Mouse (Mus musculus) limb, embryonic 10.5 days (tissue): ENCODE measurements around the gene Ykt6. TPM values are rescaled to one million over a fixed set of nuclear protein-coding genes. Genes with fewer than 3 reads are reported as not detected.

Source experiments
- polyA plus RNA-seq: library from polyadenylated mRNA; unstranded; fragments of >200 nt; fragmentation: Nextera tagmentation; extraction: Ambion mirVana; gene quantifications from 2 replicates; pipeline ENCODE4 v1.2.1, GENCODE M21; 2016

Gene Ykt6
- polyA plus RNA-seq, 1 experiment from 2014 or later = 65.5 TPM

Other genes starting within 250 kb of the Ykt6 start
- gene Mrps24, start 240.0 kb upstream of the Ykt6 start, polyA plus RNA-seq = 155 and 158 TPM in 2 replicates
- 15.4 and 20.3 TPM in 2 replicates for gene Urgcp, start 193.3 kb upstream of the Ykt6 start, polyA plus RNA-seq
- gene Dbnl, start 167.2 kb upstream of the Ykt6 start, polyA plus RNA-seq = 125 and 131 TPM in 2 replicates
- 4.1 and 9.6 TPM in 2 replicates for gene Pgam2, start 152.0 kb upstream of the Ykt6 start, polyA plus RNA-seq
- gene Polm, start 117.7 kb upstream of the Ykt6 start, polyA plus RNA-seq = 7.1 and 10.3 TPM in 2 replicates
- gene Aebp1, start 93.7 kb upstream of the Ykt6 start, polyA plus RNA-seq = 8.2 TPM in 2 replicates
- gene Pold2, start 77.4 kb upstream of the Ykt6 start, polyA plus RNA-seq = 165 and 175 TPM in 2 replicates
- gene Myl7, start 56.9 kb upstream of the Ykt6 start, polyA plus RNA-seq = 6.8 and 8.0 TPM in 2 replicates
- gene Gck, start 5.6 kb upstream of the Ykt6 start, polyA plus RNA-seq = 0.55 and 1.3 TPM in 2 replicates
- gene Camk2b, start 110.7 kb downstream of the Ykt6 start, polyA plus RNA-seq = 0.35 and 0.68 TPM in 2 replicates
- gene A730071L15Rik, start 244.3 kb downstream of the Ykt6 start, polyA plus RNA-seq = 0.29 and 0.53 TPM in 2 replicates
- gene Nudcd3, start 244.7 kb downstream of the Ykt6 start, polyA plus RNA-seq = 52.2 and 55.3 TPM in 2 replicates